Mouse (Mus musculus) cerebellum, adult (tissue): Measurements from ENCODE around the gene Creb1.
"Not testable (repeated sequence)": the region's sequence is repeated elsewhere in the genome, so short reads cannot be mapped to it uniquely, and the experiment has no call there.

ENCODE experiments used
- ATAC-seq: cut with Nextera tagmentation; 2 replicates; pipeline ENCODE4 v1.9.2; 2017; ENCODE audit warnings: mild to moderate bottlenecking, moderate library complexity, mixed read lengths; ENCODE audit not compliant: insufficient number of reproducible peaks, low FRiP score, low TSS enrichment

Creb1 gene

GRCm38 (mm10) chr1:64616881-64617714 is 84.7 kb downstream of the Creb1 start, which contains the start of gene Mettl21a:
TSS of gene Mettl21a (minus strand) at chr1:64617242.
- ATAC-seq: peak; percentile 96

- ATAC-seq: peak; percentile 66
Measured at GRCm38 (mm10) chr1:64617715-64617984, 85.2 kb downstream of the Creb1 start.

GRCm38 (mm10) chr1:64618226-64618625 is 85.8 kb downstream of the Creb1 start:
- ATAC-seq: no peak

GRCm38 (mm10) chr1:64621116-64621515 is 88.7 kb downstream of the Creb1 start:
- ATAC-seq: no peak

- ATAC-seq: no peak
Measured at GRCm38 (mm10) chr1:64623558-64624435, 91.4 kb downstream of the Creb1 start.

- ATAC-seq: no peak
Measured at GRCm38 (mm10) chr1:64625214-64625613, 92.8 kb downstream of the Creb1 start.

- no peak for ATAC-seq
Measured at GRCm38 (mm10) chr1:64631526-64631925, 99.1 kb downstream of the Creb1 start.

GRCm38 (mm10) chr1:64633237-64633636 is 100.8 kb downstream of the Creb1 start:
- no peak for ATAC-seq

GRCm38 (mm10) chr1:64635624-64636023 is 103.2 kb downstream of the Creb1 start:
- ATAC-seq: no peak

- no peak for ATAC-seq
Measured at GRCm38 (mm10) chr1:64639279-64639678, 106.8 kb downstream of the Creb1 start.

GRCm38 (mm10) chr1:64641069-64641468 is 108.6 kb downstream of the Creb1 start:
- no peak for ATAC-seq

- not testable (repeated sequence) for ATAC-seq
Measured at GRCm38 (mm10) chr1:64642541-64642940, 110.1 kb downstream of the Creb1 start.

GRCm38 (mm10) chr1:64644513-64644912 is 112.1 kb downstream of the Creb1 start:
- ATAC-seq: no peak

GRCm38 (mm10) chr1:64649362-64650124 is 117.1 kb downstream of the Creb1 start:
- no peak for ATAC-seq

GRCm38 (mm10) chr1:64653701-64654100 is 121.3 kb downstream of the Creb1 start:
- no peak for ATAC-seq
